Mouse (Mus musculus) bone marrow, adult 2 months (tissue): ENCODE results near the gene Sorcs1.

Experiments used
- CTCF ChIP-seq: fragments of 200-500 bp; IDR thresholded peaks from 2 replicates; pipeline ENCODE4 v1.5.1; 2011; ENCODE audit warnings: low read length, control low read depth; ENCODE audit not compliant: control insufficient read depth, insufficient read depth
- POLR2A ChIP-seq: fragments of 200-500 bp; IDR thresholded peaks from 2 replicates; pipeline ENCODE4 v1.6.1; 2011; ENCODE audit warnings: low read depth, mild to moderate bottlenecking, control low read depth, low read length, borderline replicate concordance; ENCODE audit not compliant: control insufficient read depth

- TF ChIP-seq CTCF (no peak), POLR2A (no peak)
Measured at GRCm38 (mm10) chr19:50566306-50566705, 112.1 kb downstream of the Sorcs1 start.
